Mouse (Mus musculus): ENCODE measurements around the gene Dusp2. TPM values are rescaled to one million over a fixed set of nuclear protein-coding genes. Genes with fewer than 3 reads are reported as not detected.

Dusp2 gene
- polyA plus RNA-seq, 1 experiment from 2014 or later, result 17.1 TPM

- WGBS, result 48% methylated on average over 11 of the region's 11 CpGs
- no peak for ATAC-seq
- H3K36me3 ChIP-seq (ENCODE audit: control insufficient read depth, insufficient read depth, low read length), result no peaks in the 10 kb centered on the region
- H3K27ac ChIP-seq (ENCODE audit: low read depth, low read length), result no peak overlapping the region
- no peak overlapping the region for H3K9ac ChIP-seq (ENCODE audit: low read depth, low read length)
- no peak overlapping the region; the same call in 1 of the 2 replicates for H3K4me2 ChIP-seq (ENCODE audit: low read length)
- peaks cover 11% of the 10 kb centered on the region for H3K4me1 ChIP-seq (ENCODE audit: control insufficient read depth, insufficient read depth, low read depth, low read length)
- no peak overlapping the region for H3K4me3 ChIP-seq (ENCODE audit: low read length)
- H3K27me3 ChIP-seq (replicated peaks; ENCODE audit: control insufficient read depth, insufficient read depth, low read length), result peaks cover 14% of the 10 kb centered on the region
- no peaks in the 10 kb centered on the region for H3K9me3 ChIP-seq (ENCODE audit: control insufficient read depth, low read length)
These were observed 849 bp upstream of the Dusp2 start for GRCm38 (mm10) chr2:127335078-127335541.

DNA sequence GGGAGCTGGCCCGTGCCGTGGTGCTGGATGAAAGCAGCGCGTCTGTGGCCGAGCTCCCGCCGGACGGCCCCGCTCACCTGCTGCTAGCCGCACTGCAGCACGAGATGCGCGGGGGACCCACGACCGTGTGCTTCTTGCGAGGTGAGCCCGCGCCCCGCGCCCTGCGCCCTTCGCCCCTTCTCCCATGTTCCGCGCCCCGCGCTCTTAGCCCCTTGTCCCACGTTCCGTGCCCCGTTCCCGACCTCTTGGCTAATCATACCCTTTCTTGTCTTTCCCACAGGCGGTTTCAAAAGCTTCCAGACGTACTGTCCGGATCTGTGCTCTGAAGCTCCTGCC is 506 bp downstream of the Dusp2 start:
- Histone ChIP-seq H3K36me3 (ENCODE audit: control insufficient read depth, insufficient read depth, low read length) (no peaks in the 10 kb centered on the region), H3K4me2 (ENCODE audit: low read length) (peak overlapping the region; percentile 84), H3K4me1 (ENCODE audit: control insufficient read depth, insufficient read depth, low read depth, low read length) (peaks cover 11% of the 10 kb centered on the region), H3K4me3 (ENCODE audit: low read length) (peak overlapping the region; percentile 65), H3K9me3 (ENCODE audit: control insufficient read depth, low read length) (no peaks in the 10 kb centered on the region), H3K9ac (ENCODE audit: low read depth, low read length) (peak overlapping the region; percentile 77), H3K27ac (ENCODE audit: low read depth, low read length) (peak overlapping the region; percentile 48; the same call in 1 of the 2 replicates), H3K27me3 (replicated peaks; ENCODE audit: control insufficient read depth, insufficient read depth, low read length) (peaks cover 14% of the 10 kb centered on the region)
- 3% methylated on average over 29 of the region's 33 CpGs for WGBS
- ATAC-seq, result no peak; the same call in 1 of the 2 replicates

DNA sequence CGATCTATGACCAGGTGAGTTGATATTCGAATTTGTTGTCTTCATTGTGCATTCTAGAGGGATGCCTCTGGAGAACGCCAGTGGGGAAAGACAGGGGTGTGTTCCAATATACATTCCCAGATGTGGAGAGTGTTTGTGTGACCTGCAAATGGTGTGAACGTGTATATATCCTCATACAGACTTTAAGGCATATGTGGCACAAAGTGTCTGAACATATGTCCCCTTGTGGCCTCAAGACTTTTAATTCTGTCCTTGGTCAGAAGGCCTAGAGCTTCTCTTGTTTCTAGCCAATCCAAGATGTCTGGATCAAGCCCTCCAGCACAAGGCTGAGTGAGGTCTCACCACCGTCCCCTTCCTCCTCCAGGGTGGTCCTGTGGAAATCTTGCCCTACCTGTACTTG is 926 bp downstream of the Dusp2 start:
- Histone ChIP-seq H3K36me3 (ENCODE audit: control insufficient read depth, insufficient read depth, low read length) (no peaks in the 10 kb centered on the region), H3K27ac (ENCODE audit: low read depth, low read length) (no peak overlapping the region), H3K9ac (ENCODE audit: low read depth, low read length) (peak overlapping the region; percentile 77), H3K27me3 (replicated peaks; ENCODE audit: control insufficient read depth, insufficient read depth, low read length) (peaks cover 14% of the 10 kb centered on the region), H3K4me2 (ENCODE audit: low read length) (peak overlapping the region; percentile 84), H3K4me3 (ENCODE audit: low read length) (peak overlapping the region; percentile 65), H3K4me1 (ENCODE audit: control insufficient read depth, insufficient read depth, low read depth, low read length) (peaks cover 11% of the 10 kb centered on the region), H3K9me3 (ENCODE audit: control insufficient read depth, low read length) (no peaks in the 10 kb centered on the region)
- peak; percentile 4 for ATAC-seq
- 50% methylated on average over 5 of the region's 5 CpGs for WGBS

DNA sequence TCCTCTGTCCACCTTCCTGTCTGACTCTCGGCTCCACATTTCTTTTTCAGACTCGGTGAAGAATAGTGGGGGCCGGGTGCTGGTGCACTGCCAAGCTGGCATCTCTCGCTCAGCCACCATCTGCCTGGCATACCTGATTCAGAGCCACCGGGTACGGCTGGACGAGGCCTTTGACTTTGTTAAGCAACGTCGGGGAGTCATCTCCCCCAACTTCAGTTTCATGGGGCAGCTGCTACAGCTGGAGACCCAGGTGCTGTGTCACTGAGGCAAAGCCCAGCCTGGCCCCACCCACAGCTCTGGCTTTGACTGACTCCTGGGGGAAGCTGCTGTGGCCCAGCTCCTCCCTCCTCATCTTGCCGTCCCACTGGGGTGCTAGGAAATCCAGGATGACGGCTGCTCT is 1.6 kb downstream of the Dusp2 start:
- no peak for ATAC-seq
- Histone ChIP-seq H3K4me1 (ENCODE audit: control insufficient read depth, insufficient read depth, low read depth, low read length) (peaks cover 11% of the 10 kb centered on the region), H3K4me2 (ENCODE audit: low read length) (peak overlapping the region; percentile 84; the same call in 1 of the 2 replicates), H3K27me3 (replicated peaks; ENCODE audit: control insufficient read depth, insufficient read depth, low read length) (peaks cover 14% of the 10 kb centered on the region), H3K27ac (ENCODE audit: low read depth, low read length) (no peak overlapping the region), H3K4me3 (ENCODE audit: low read length) (no peak overlapping the region), H3K9ac (ENCODE audit: low read depth, low read length) (no peak overlapping the region), H3K9me3 (ENCODE audit: control insufficient read depth, low read length) (no peaks in the 10 kb centered on the region), H3K36me3 (ENCODE audit: control insufficient read depth, insufficient read depth, low read length) (no peaks in the 10 kb centered on the region)
- 65% methylated on average over 11 of the region's 11 CpGs for WGBS

- Histone ChIP-seq H3K4me2 (ENCODE audit: low read length) (no peak overlapping the region), H3K27ac (ENCODE audit: low read depth, low read length) (no peak overlapping the region), H3K4me1 (ENCODE audit: control insufficient read depth, insufficient read depth, low read depth, low read length) (peaks cover 11% of the 10 kb centered on the region), H3K9me3 (ENCODE audit: control insufficient read depth, low read length) (no peaks in the 10 kb centered on the region), H3K9ac (ENCODE audit: low read depth, low read length) (no peak overlapping the region), H3K36me3 (ENCODE audit: control insufficient read depth, insufficient read depth, low read length) (no peaks in the 10 kb centered on the region), H3K4me3 (ENCODE audit: low read length) (no peak overlapping the region), H3K27me3 (replicated peaks; ENCODE audit: control insufficient read depth, insufficient read depth, low read length) (peaks cover 14% of the 10 kb centered on the region)
- ATAC-seq, result no peak
- 69% methylated on average over 7 of the region's 7 CpGs for WGBS
These were observed 2.1 kb downstream of the Dusp2 start for GRCm38 (mm10) chr2:127338012-127338411.

GRCm38 (mm10) chr2:127338416-127338815 is 2.5 kb downstream of the Dusp2 start, which contains the start of gene Astl:
Gene Astl, plus strand, starts transcription at chr2:127338639.
- 86% methylated on average over 4 of the region's 4 CpGs for WGBS
- H3K9me3 ChIP-seq (ENCODE audit: control insufficient read depth, low read length), result no peaks in the 10 kb centered on the region

GRCm38 (mm10) chr2:127338833-127339232 is 2.9 kb downstream of the Dusp2 start:
- H3K27ac ChIP-seq (ENCODE audit: low read depth, low read length), result no peak overlapping the region
- 81% methylated on average over 4 of the region's 4 CpGs for WGBS
- peaks cover 11% of the 10 kb centered on the region for H3K4me1 ChIP-seq (ENCODE audit: control insufficient read depth, insufficient read depth, low read depth, low read length)
- H3K9ac ChIP-seq (ENCODE audit: low read depth, low read length), result no peak overlapping the region
- H3K36me3 ChIP-seq (ENCODE audit: control insufficient read depth, insufficient read depth, low read length), result no peaks in the 10 kb centered on the region
- H3K4me2 ChIP-seq (ENCODE audit: low read length), result no peak overlapping the region
- no peak for ATAC-seq
- no peaks in the 10 kb centered on the region for H3K9me3 ChIP-seq (ENCODE audit: control insufficient read depth, low read length)
- no peak overlapping the region for H3K4me3 ChIP-seq (ENCODE audit: low read length)
- H3K27me3 ChIP-seq (replicated peaks; ENCODE audit: control insufficient read depth, insufficient read depth, low read length), result peaks cover 14% of the 10 kb centered on the region

More at GRCm38 (mm10) chr2:127338416-127338815, 2.5 kb downstream of the Dusp2 start, which contains the start of gene Astl:
- Histone ChIP-seq H3K27ac (ENCODE audit: low read depth, low read length) (no peak within 1 kb of the TSS), H3K36me3 (ENCODE audit: control insufficient read depth, insufficient read depth, low read length) (no peaks in the 10 kb centered on the region), H3K4me2 (ENCODE audit: low read length) (peak within 1 kb of the TSS; percentile 84; the same call in 1 of the 2 replicates), H3K9ac (ENCODE audit: low read depth, low read length) (no peak within 1 kb of the TSS), H3K4me1 (ENCODE audit: control insufficient read depth, insufficient read depth, low read depth, low read length) (peaks cover 11% of the 10 kb centered on the region), H3K27me3 (replicated peaks; ENCODE audit: control insufficient read depth, insufficient read depth, low read length) (peaks cover 14% of the 10 kb centered on the region), H3K4me3 (ENCODE audit: low read length) (no peak within 1 kb of the TSS)
- ATAC-seq, result no peak

DNA sequence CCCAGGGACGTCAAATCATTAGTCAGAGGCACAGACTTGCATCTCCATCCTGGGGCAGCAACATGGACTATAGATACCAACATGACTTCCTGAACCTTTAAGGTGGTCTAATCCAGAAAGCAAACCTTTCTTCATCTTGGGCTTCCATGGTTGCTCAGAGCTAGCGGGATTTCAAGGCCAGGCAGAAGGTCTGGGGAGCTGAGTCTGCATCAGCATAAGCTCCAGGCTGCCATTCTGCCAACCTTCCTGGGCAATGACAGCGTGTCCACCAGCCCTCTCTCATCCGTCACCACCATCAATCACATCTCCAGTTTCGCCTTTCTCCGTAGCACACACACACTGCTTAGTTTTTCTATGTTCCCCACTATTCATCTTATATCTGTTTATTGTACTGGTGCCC is 3.3 kb downstream of the Dusp2 start:
- peaks cover 10% of the 10 kb centered on the region for H3K27me3 ChIP-seq (replicated peaks; ENCODE audit: control insufficient read depth, insufficient read depth, low read length)
- no peak for ATAC-seq
- no peak overlapping the region for H3K4me2 ChIP-seq (ENCODE audit: low read length)
- no peak overlapping the region for H3K9ac ChIP-seq (ENCODE audit: low read depth, low read length)
- no peak overlapping the region for H3K27ac ChIP-seq (ENCODE audit: low read depth, low read length)
- no peaks in the 10 kb centered on the region for H3K36me3 ChIP-seq (ENCODE audit: control insufficient read depth, insufficient read depth, low read length)
- WGBS, result 83% methylated on average over 6 of the region's 6 CpGs
- H3K4me1 ChIP-seq (ENCODE audit: control insufficient read depth, insufficient read depth, low read depth, low read length), result peaks cover 11% of the 10 kb centered on the region
- no peaks in the 10 kb centered on the region for H3K9me3 ChIP-seq (ENCODE audit: control insufficient read depth, low read length)
- no peak overlapping the region for H3K4me3 ChIP-seq (ENCODE audit: low read length)

DNA sequence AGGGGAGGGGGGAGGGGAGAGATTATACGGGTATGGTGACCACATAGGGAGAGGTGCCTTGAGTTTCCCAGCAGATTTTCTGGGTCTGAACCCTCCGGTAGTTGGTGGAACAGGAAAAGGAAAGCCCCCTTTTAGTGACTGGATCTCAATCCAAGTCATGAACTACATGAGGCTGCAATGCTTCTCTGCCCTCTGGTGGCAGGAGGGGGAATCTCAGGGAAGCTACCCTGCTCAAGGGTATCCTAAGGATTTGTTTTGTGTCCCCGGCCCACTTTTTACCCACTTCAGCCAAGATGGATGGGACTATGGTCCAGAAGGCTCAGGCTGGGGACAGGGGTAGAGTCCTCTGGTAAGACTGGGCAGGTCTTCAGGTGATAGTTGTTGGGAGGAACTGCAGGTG is 5.2 kb downstream of the Dusp2 start:
- H3K27me3 ChIP-seq (replicated peaks; ENCODE audit: control insufficient read depth, insufficient read depth, low read length), result peaks cover 2% of the 10 kb centered on the region

More for the DNA sequence above, 5.2 kb downstream of the Dusp2 start:
- Histone ChIP-seq H3K36me3 (ENCODE audit: control insufficient read depth, insufficient read depth, low read length) (no peaks in the 10 kb centered on the region), H3K4me2 (ENCODE audit: low read length) (no peak overlapping the region), H3K4me3 (ENCODE audit: low read length) (no peak overlapping the region), H3K9ac (ENCODE audit: low read depth, low read length) (no peak overlapping the region), H3K9me3 (ENCODE audit: control insufficient read depth, low read length) (no peaks in the 10 kb centered on the region), H3K27ac (ENCODE audit: low read depth, low read length) (no peak overlapping the region), H3K4me1 (ENCODE audit: control insufficient read depth, insufficient read depth, low read depth, low read length) (peaks cover 4% of the 10 kb centered on the region; the same call in 1 of the 2 replicates)
- 19% methylated on average over 3 of the region's 3 CpGs for WGBS
- ATAC-seq, result no peak

Measured in hindbrain, embryonic 16.5 days (tissue).